Mouse (Mus musculus) G1E (cell line): ENCODE results near the gene Zdhhc17. TPM values are rescaled to one million over a fixed set of nuclear protein-coding genes. Genes with fewer than 3 reads are reported as not detected.

ENCODE experiments used
- ATAC-seq: 2 replicates; pipeline ENCODE4 v1.8.0; 2016; ENCODE audit warnings: mild to moderate bottlenecking; ENCODE audit not compliant: insufficient number of reproducible peaks, poor library complexity, low FRiP score, severe bottlenecking; ENCODE audit errors: extremely low read depth
- DNase-seq: peaks from one replicate; pipeline ENCODE4 v3.0.0; 2012; ENCODE audit warnings: low spot score
- H3K27me3 ChIP-seq: 2 replicates; pipeline ENCODE4 v1.6.1; 2012; ENCODE audit warnings: mild to moderate bottlenecking, low read length, inconsistent platforms; ENCODE audit not compliant: insufficient read depth
- H3K36me3 ChIP-seq: replicated peaks from 2 replicates; pipeline ENCODE3; 2012; ENCODE audit warnings: mild to moderate bottlenecking, inconsistent platforms
- H3K4me1 ChIP-seq: 2 replicates; pipeline ENCODE4 v1.6.1; 2012; ENCODE audit warnings: low read depth, low read length, inconsistent platforms, mixed read lengths; ENCODE audit not compliant: insufficient read depth
- H3K4me3 ChIP-seq: 2 replicates; pipeline ENCODE4 v1.5.1; 2012; ENCODE audit warnings: low read depth, mild to moderate bottlenecking, inconsistent platforms, low read length, moderate library complexity, mixed read lengths
- H3K9me3 ChIP-seq: replicated peaks from 2 replicates; pipeline ENCODE4 v1.6.1; 2012; ENCODE audit warnings: inconsistent platforms
- CTCF ChIP-seq: IDR thresholded peaks from 2 replicates; pipeline ENCODE4 v1.5.1; 2012; ENCODE audit warnings: low read depth, low read length, inconsistent platforms, mixed read lengths
- GATA1 ChIP-seq: IDR thresholded peaks from 2 replicates; pipeline ENCODE4 v1.6.1; 2012; ENCODE audit warnings: borderline replicate concordance, low read length, inconsistent platforms, mixed read lengths
- GATA2 ChIP-seq: IDR thresholded peaks from 2 replicates; pipeline ENCODE4 v1.6.1; 2012; ENCODE audit warnings: low read depth, low read length, inconsistent platforms, borderline replicate concordance
- POLR2AphosphoS5 ChIP-seq: IDR thresholded peaks from 2 replicates; pipeline ENCODE4 v1.6.1; 2012; ENCODE audit warnings: low read depth, low read length, inconsistent platforms; ENCODE audit not compliant: insufficient replicate concordance
- TAL1 ChIP-seq: conservative IDR thresholded peaks from 2 replicates; pipeline ENCODE4 v1.6.1; 2012; ENCODE audit warnings: low read depth, low read length, inconsistent platforms, mixed read lengths
- polyA plus RNA-seq: library from polyadenylated mRNA; stranded (reverse); fragments of >175 nt; gene quantifications from 2 replicates; pipeline ENCODE4 v1.2.3, GENCODE M21; 2012
- total RNA-seq, 2 experiments: library from RNA; stranded (forward) in 1 of 2; stranded (reverse) in 1 of 2; fragments of 200-1000 nt in 1 of 2; fragments of >200 nt in 1 of 2; fragmentation: Nextera tagmentation in 1 of 2; gene quantifications; 2 replicates each; pipeline ENCODE4 v1.2.3; 2014 to 2017

Gene Zdhhc17
- total and polyA plus RNA-seq, 3 experiments, result 1.5 to 102 (median 70.0) TPM

DNA sequence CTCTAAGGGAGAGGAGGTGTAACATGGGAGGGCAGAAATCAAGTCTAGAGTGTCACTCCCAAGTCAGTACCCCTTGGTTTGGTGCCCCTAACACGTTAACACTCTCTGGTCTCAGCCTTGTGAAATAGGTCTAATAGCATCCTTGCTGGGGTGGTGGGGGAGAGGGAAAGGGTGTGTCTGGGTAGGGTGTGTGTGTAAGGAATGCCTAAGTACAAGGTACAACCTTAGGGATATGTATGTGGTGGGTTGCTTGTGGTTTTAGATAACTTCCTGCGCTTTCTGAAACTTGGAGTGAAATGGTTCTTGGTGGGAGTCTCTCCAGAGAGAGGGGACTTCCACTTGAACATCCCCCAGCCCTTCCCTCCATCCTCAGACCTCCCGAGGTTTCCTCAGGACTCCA lies 88.0 kb downstream of the Zdhhc17 start:
- TF ChIP-seq GATA1 (no peak), GATA2 (no peak), CTCF (no peak), POLR2AphosphoS5 (no peak), TAL1 (no peak)

GRCm38 (mm10) chr10:110920368-110920950 lies 89.5 kb downstream of the Zdhhc17 start:
- no peak for ATAC-seq
- no peak for DNase-seq
- Histone ChIP-seq H3K27me3 (peaks cover 8% of the 10 kb centered on the region; the same call in 1 of the 2 replicates), H3K4me1 (no peaks in the 10 kb centered on the region), H3K4me3 (no peak overlapping the region), H3K9me3 (peaks cover 2% of the 10 kb centered on the region; the same call in 1 of the 2 replicates), H3K36me3 (no peaks in the 10 kb centered on the region)
- TF ChIP-seq GATA2 (no peak), TAL1 (no peak), CTCF (no peak), POLR2AphosphoS5 (no peak), GATA1 (no peak)

More for the DNA sequence above, 88.0 kb downstream of the Zdhhc17 start:
- Histone ChIP-seq H3K27me3 (peaks cover 8% of the 10 kb centered on the region; the same call in 1 of the 2 replicates), H3K4me3 (no peak overlapping the region), H3K36me3 (no peaks in the 10 kb centered on the region), H3K9me3 (peaks cover 2% of the 10 kb centered on the region; the same call in 1 of the 2 replicates), H3K4me1 (no peaks in the 10 kb centered on the region)
- DNase-seq (no peak), ATAC-seq (no peak)

GRCm38 (mm10) chr10:110919531-110920343 lies 90.2 kb downstream of the Zdhhc17 start, which contains the start of gene Csrp2:
Gene Csrp2, plus strand, starts transcription at chr10:110919789.
- no peak for DNase-seq
- Histone ChIP-seq H3K9me3 (peaks cover 2% of the 10 kb centered on the region; the same call in 1 of the 2 replicates), H3K4me1 (no peaks in the 10 kb centered on the region), H3K4me3 (no peak within 1 kb of the TSS), H3K27me3 (peaks cover 8% of the 10 kb centered on the region; the same call in 1 of the 2 replicates), H3K36me3 (no peaks in the 10 kb centered on the region)
- TF ChIP-seq GATA1 (no peak), GATA2 (no peak), TAL1 (no peak), POLR2AphosphoS5 (no peak), CTCF (no peak)
- no peak for ATAC-seq

DNA sequence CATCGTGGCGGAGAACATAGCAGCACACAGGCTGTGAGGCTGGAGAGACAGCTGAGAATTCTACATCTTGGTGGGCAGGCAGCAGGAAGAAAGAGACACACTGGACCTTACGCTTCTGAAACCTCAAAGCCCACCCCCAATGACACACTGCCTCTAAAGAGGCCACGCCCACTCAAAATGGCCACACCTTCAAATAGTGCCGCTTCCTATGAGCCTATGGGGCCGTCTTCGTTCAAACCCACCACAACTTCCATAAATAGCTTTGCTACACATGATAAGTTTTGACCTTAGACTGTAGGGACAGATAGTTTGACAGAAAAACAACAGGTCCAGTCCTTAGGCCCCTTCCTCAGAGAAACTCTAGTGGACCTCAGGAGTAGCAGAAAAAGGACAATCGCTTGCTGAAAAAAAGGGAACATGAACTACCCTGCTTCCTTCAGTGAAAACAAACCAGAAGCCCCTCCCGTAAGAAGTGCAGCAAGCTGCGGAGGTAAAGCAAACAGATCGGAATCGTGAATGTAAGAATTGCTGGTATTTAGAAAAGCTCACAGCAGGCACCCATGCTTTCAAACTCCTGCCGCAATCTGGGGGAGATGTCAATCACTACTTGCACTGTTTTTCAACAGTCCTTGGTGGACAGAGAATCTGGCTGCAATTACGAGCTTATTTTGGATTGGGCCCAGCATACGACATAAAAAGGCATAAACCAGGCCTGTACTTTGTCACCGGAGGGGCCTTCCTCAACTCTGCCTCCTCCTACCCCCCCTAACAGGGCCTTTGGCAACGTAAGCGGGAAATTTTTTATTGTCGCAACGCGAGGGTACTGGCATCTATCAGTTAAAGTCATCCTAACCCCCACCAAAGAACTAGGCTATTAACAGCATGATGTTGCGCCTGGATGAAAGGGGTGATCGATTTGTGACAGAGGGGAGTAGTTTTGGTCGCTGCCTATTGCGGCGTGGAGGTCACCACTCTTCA lies 91.2 kb downstream of the Zdhhc17 start:
- Histone ChIP-seq H3K9me3 (peaks cover 2% of the 10 kb centered on the region; the same call in 1 of the 2 replicates), H3K4me1 (no peaks in the 10 kb centered on the region), H3K36me3 (no peaks in the 10 kb centered on the region), H3K27me3 (peaks cover 8% of the 10 kb centered on the region; the same call in 1 of the 2 replicates), H3K4me3 (no peak overlapping the region)
- ATAC-seq, result no peak
- no peak for DNase-seq
- TF ChIP-seq CTCF, result no peak
- no peak for TF ChIP-seq GATA2
- TF ChIP-seq POLR2AphosphoS5, result no peak
- no peak for TF ChIP-seq TAL1

GRCm38 (mm10) chr10:110917521-110917920 lies 92.4 kb downstream of the Zdhhc17 start:
- DNase-seq (no peak), ATAC-seq (no peak)
- no peak overlapping the region for H3K4me3 ChIP-seq
- H3K9me3 ChIP-seq, result peaks cover 2% of the 10 kb centered on the region; the same call in 1 of the 2 replicates
- H3K27me3 ChIP-seq, result peaks cover 8% of the 10 kb centered on the region; the same call in 1 of the 2 replicates
- H3K4me1 ChIP-seq, result no peaks in the 10 kb centered on the region
- no peaks in the 10 kb centered on the region for H3K36me3 ChIP-seq
- TF ChIP-seq GATA2 (no peak), CTCF (no peak), TAL1 (no peak)
